Comparison of ENCODE assay signal across 20 mouse cellular contexts in the genomic region with DNA sequence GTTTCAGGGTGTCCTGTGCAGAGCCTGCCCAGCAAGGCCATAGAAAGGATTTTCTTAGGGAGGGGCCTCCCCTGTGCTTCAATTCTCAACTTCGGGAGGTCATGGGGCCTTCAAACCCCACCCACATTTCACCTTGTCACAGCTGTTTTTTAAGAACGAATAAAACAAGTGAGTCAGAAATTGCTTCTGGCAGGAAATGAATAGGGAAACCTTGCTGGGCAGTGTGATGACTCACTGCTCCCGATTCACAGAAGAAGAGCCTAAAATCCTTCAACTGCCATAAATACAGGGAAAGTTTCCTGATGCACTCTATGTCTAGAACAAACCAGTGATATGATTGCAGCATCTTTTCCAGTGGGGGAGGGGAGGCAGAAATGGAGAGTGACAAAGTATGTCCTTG.
A peak's percentile ranks its signal among the peaks of the same experiment; 100 is the strongest.
DNase-seq lines count a peak whose midpoint lies in the region; ATAC-seq lines count a peak whose summit lies in the region.
"Had no signal": no experiment of that assay in that cellular context is flagged by ENCODE, and none has a peak within 500 bp of the region (broad histone marks: within the 10 kb centered on the region; RNA-seq: fewer than 3 reads in every experiment).

No protein-coding gene starts in this region.

- H3K4me1 ChIP-seq in limb, embryonic 10.5 days = no peaks in the 10 kb centered on the region
- H3K4me1 ChIP-seq: embryonic facial prominence, embryonic 15.5 days; heart, embryonic 12.5 days; hindbrain, embryonic 10.5 days; liver, embryonic 15.5 days; midbrain, embryonic 15.5 days had no signal

- no peaks in the 10 kb centered on the region for H3K36me3 ChIP-seq in limb, embryonic 10.5 days
- H3K36me3 ChIP-seq: embryonic facial prominence, embryonic 15.5 days; heart, embryonic 12.5 days; hindbrain, embryonic 10.5 days; liver, embryonic 15.5 days; midbrain, embryonic 15.5 days had no signal

- no peaks in the 10 kb centered on the region for H3K27me3 ChIP-seq in limb, embryonic 10.5 days (ENCODE audit: low read depth, poor library complexity, severe bottlenecking)
- H3K27me3 ChIP-seq: embryonic facial prominence, embryonic 15.5 days; heart, embryonic 12.5 days; liver, embryonic 15.5 days; midbrain, embryonic 15.5 days had no signal

- no peaks in the 10 kb centered on the region for H3K9me3 ChIP-seq in limb, embryonic 10.5 days (replicated peaks)
- H3K9me3 ChIP-seq: embryonic facial prominence, embryonic 15.5 days; heart, embryonic 12.5 days; hindbrain, embryonic 10.5 days; liver, embryonic 15.5 days; midbrain, embryonic 15.5 days had no signal

- 63% methylated on average over 3 of the region's 3 CpGs for WGBS in limb, embryonic 10.5 days

- H3K4me3 ChIP-seq in limb, embryonic 10.5 days = no peak overlapping the region
- H3K4me3 ChIP-seq: embryonic facial prominence, embryonic 15.5 days; heart, embryonic 12.5 days; hindbrain, embryonic 10.5 days; liver, embryonic 15.5 days; midbrain, embryonic 15.5 days had no signal

- ATAC-seq in frontal cortex, adult (ENCODE audit: low TSS enrichment) = peak; percentile 92
- ATAC-seq: inflammation-experienced regulatory T-cells, adult 6 months; lung, postnatal 0 days; midbrain, embryonic 15.5 days had no signal

- DNase-seq in frontal cortex, postnatal 25 days (ENCODE audit: low spot score in 2 of 2) = no peak
- DNase-seq in 3134 (ENCODE audit: extremely low read depth, insufficient read length, low spot score) (peak; percentile 39), ZHBTc4 (ENCODE audit: low read depth, low spot score) (peak; percentile 11)
- DNase-seq in brain, adult 2 months (ENCODE audit: low read depth, low spot score) = peak; percentile 71
- DNase-seq in embryo, embryonic 10 days (ENCODE audit: low spot score) = no peak
- DNase-seq in limb, embryonic 10.5 days (ENCODE audit: low spot score) = no peak
- DNase-seq in heart, postnatal 10 days = no peak
- DNase-seq: cerebellum, adult 9-11 months; embryo, embryonic 11 days; right cerebral cortex, postnatal 25 days; thymus, postnatal 14 days had no signal

- intact Hi-C loops in heart, postnatal 10 days (cut with DNase I) = no loop called here

- no peak overlapping the region for H3K27ac ChIP-seq in limb, embryonic 10.5 days
- H3K27ac ChIP-seq: embryonic facial prominence, embryonic 15.5 days; hindbrain, embryonic 10.5 days; liver, embryonic 15.5 days; midbrain, embryonic 15.5 days; stomach, postnatal 0 days had no signal

Comparison
In these comparisons a context has a peak if more than half of its experiments do, and no peak if none do; other contexts are left out.
1. DNase-seq: peak in 3134 (single experiment), ZHBTc4 (single experiment) and brain, adult 2 months (single experiment); none in frontal cortex, postnatal 25 days (0 of 2), embryo, embryonic 10 days (single experiment), limb, embryonic 10.5 days (single experiment) and heart, postnatal 10 days (0 of 2).